Mouse (Mus musculus): Measurements from ENCODE around the gene Rps8.

Rps8 gene

GRCm38 (mm10) chr4:117125348-117125909, 30.6 kb downstream of the Rps8 start, which contains the start of gene Btbd19:
TSS of gene Btbd19 (minus strand) at chr4:117125725.
- peak; percentile 90 for DNase-seq (ENCODE audit: low read depth, low spot score)

- no peak for DNase-seq (ENCODE audit: low read depth, low spot score)
Measured at GRCm38 (mm10) chr4:117124518-117125347, 31.3 kb downstream of the Rps8 start.

GRCm38 (mm10) chr4:117124218-117124517, 31.9 kb downstream of the Rps8 start:
- DNase-seq (ENCODE audit: low read depth, low spot score): no peak

GRCm38 (mm10) chr4:117123546-117124217, 32.4 kb downstream of the Rps8 start:
- no peak for DNase-seq (ENCODE audit: low read depth, low spot score)

- no peak for DNase-seq (ENCODE audit: low read depth, low spot score)
Measured at GRCm38 (mm10) chr4:117122209-117122608, 33.8 kb downstream of the Rps8 start.

- peak; percentile 97 for DNase-seq (ENCODE audit: low read depth, low spot score)
Measured at GRCm38 (mm10) chr4:117120445-117121414, 35.3 kb downstream of the Rps8 start.

- no peak for DNase-seq (ENCODE audit: low read depth, low spot score)
Measured at GRCm38 (mm10) chr4:117120052-117120444, 36.0 kb downstream of the Rps8 start.

GRCm38 (mm10) chr4:117119636-117120035, 36.4 kb downstream of the Rps8 start:
- DNase-seq (ENCODE audit: low read depth, low spot score): no peak

- no peak for DNase-seq (ENCODE audit: low read depth, low spot score)
Measured at GRCm38 (mm10) chr4:117117931-117118330, 38.1 kb downstream of the Rps8 start.

- no peak for DNase-seq (ENCODE audit: low read depth, low spot score)
Measured at GRCm38 (mm10) chr4:117115592-117115991, 40.5 kb downstream of the Rps8 start.

GRCm38 (mm10) chr4:117113237-117113636, 42.8 kb downstream of the Rps8 start:
- DNase-seq (ENCODE audit: low read depth, low spot score): peak; percentile 65

- DNase-seq (ENCODE audit: low read depth, low spot score): no peak
Measured at GRCm38 (mm10) chr4:117110985-117111384, 45.1 kb downstream of the Rps8 start.

- no peak for DNase-seq (ENCODE audit: low read depth, low spot score)
Measured at GRCm38 (mm10) chr4:117110249-117110648, 45.8 kb downstream of the Rps8 start.

- DNase-seq (ENCODE audit: low read depth, low spot score): no peak
Measured at GRCm38 (mm10) chr4:117109330-117109729, 46.7 kb downstream of the Rps8 start.

GRCm38 (mm10) chr4:117108524-117108849, 47.6 kb downstream of the Rps8 start:
- DNase-seq (ENCODE audit: low read depth, low spot score): no peak

- DNase-seq (ENCODE audit: low read depth, low spot score): no peak
Measured at GRCm38 (mm10) chr4:117107813-117108523, 48.1 kb downstream of the Rps8 start.

GRCm38 (mm10) chr4:117105127-117105526, 50.9 kb downstream of the Rps8 start:
- DNase-seq (ENCODE audit: low read depth, low spot score): no peak

- peak; percentile 42 for DNase-seq (ENCODE audit: low read depth, low spot score)
Measured at GRCm38 (mm10) chr4:117104672-117105071, 51.4 kb downstream of the Rps8 start.
